Mouse (Mus musculus) splenic B cell, adult 2 months (primary cell): ENCODE data around the gene Cdk5.
"Not testable (repeated sequence)": the region's sequence is repeated elsewhere in the genome, so short reads cannot be mapped to it uniquely, and the experiment has no call there.

ENCODE experiments used
- DNase-seq: peaks from one replicate; pipeline ENCODE4 v3.0.0-alpha.2; 2011; ENCODE audit warnings: low read depth, low spot score
- H3K27me3 ChIP-seq: 2 replicates; pipeline ENCODE4 v1.6.1; 2012; ENCODE audit warnings: mild to moderate bottlenecking, low read length, moderate library complexity, mixed read lengths; ENCODE audit not compliant: control insufficient read depth, poor library complexity, insufficient read depth, severe bottlenecking
- H3K36me3 ChIP-seq: 2 replicates; pipeline ENCODE4 v1.6.1; 2012; ENCODE audit warnings: mild to moderate bottlenecking, low read length, moderate library complexity, mixed read lengths; ENCODE audit not compliant: control insufficient read depth, poor library complexity, insufficient read depth, severe bottlenecking

The Cdk5 gene

GRCm38 (mm10) chr5:24420381-24420780, 2.9 kb downstream of the Cdk5 start:
- Histone ChIP-seq H3K27me3 (no peaks in the 10 kb centered on the region), H3K36me3 (no peaks in the 10 kb centered on the region)
- no peak for DNase-seq

DNA sequence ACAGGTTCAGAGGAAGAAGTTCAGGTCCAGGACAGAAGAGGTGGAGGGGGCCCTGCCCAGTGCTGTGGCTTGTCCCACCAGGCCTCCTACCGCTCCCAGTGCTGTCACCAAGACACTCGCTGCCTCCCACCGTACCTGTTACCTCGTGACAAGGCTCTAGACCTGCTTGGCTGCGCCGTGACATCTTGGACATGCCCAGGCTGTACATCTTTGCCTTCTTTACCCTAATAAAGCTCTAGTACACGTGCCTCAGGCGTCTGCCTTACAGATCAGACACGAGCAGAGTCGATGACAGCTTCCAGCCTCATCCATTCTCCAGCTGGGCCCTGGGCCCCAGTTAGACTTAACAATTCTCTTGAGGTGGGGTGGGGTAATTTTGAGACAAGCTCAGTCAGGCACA, 5.7 kb downstream of the Cdk5 start:
- Histone ChIP-seq H3K27me3 (peaks cover 2% of the 10 kb centered on the region), H3K36me3 (no peaks in the 10 kb centered on the region)
- no peak for DNase-seq

- Histone ChIP-seq H3K36me3 (no peaks in the 10 kb centered on the region), H3K27me3 (peaks cover 2% of the 10 kb centered on the region)
- peak; percentile 85 for DNase-seq
These were observed 7.1 kb downstream of the Cdk5 start for GRCm38 (mm10) chr5:24416222-24416736.

DNA sequence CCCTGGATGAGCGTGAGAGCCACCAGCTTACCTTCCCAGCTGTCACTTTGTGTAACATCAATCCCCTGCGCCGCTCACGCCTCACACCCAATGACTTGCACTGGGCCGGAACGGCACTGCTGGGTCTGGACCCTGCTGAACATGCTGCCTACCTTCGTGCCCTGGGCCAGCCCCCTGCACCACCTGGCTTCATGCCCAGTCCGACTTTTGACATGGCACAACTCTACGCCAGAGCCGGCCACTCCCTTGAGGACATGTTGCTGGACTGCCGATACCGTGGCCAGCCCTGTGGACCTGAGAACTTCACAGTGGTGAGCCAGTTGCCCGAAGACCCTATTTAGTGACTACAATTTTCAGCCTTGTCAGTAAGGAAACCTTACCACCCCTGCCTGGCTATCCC, 9.4 kb downstream of the Cdk5 start:
- H3K36me3 ChIP-seq = no peaks in the 10 kb centered on the region
- no peak for DNase-seq
- peaks cover 2% of the 10 kb centered on the region for H3K27me3 ChIP-seq

GRCm38 (mm10) chr5:24413042-24413693, 10.2 kb downstream of the Cdk5 start, which contains the start of gene Asic3:
Asic3 (plus strand) TSS chr5:24413392.
- DNase-seq = no peak
- Histone ChIP-seq H3K27me3 (peaks cover 2% of the 10 kb centered on the region), H3K36me3 (no peaks in the 10 kb centered on the region)

- no peak for DNase-seq
- Histone ChIP-seq H3K27me3 (peaks cover 2% of the 10 kb centered on the region), H3K36me3 (no peaks in the 10 kb centered on the region)
These were observed 11.3 kb downstream of the Cdk5 start for GRCm38 (mm10) chr5:24412063-24412462.

GRCm38 (mm10) chr5:24409466-24409865, 13.9 kb downstream of the Cdk5 start:
- H3K36me3 ChIP-seq = no peaks in the 10 kb centered on the region
- no peaks in the 10 kb centered on the region for H3K27me3 ChIP-seq
- no peak for DNase-seq

GRCm38 (mm10) chr5:24408651-24409050, 14.7 kb downstream of the Cdk5 start:
- no peaks in the 10 kb centered on the region for H3K36me3 ChIP-seq
- DNase-seq = no peak

GRCm38 (mm10) chr5:24405389-24405876, 17.9 kb downstream of the Cdk5 start:
- no peaks in the 10 kb centered on the region for H3K27me3 ChIP-seq
- no peaks in the 10 kb centered on the region for H3K36me3 ChIP-seq
- no peak for DNase-seq

More at GRCm38 (mm10) chr5:24408651-24409050, 14.7 kb downstream of the Cdk5 start:
- H3K27me3 ChIP-seq = no peaks in the 10 kb centered on the region

DNA sequence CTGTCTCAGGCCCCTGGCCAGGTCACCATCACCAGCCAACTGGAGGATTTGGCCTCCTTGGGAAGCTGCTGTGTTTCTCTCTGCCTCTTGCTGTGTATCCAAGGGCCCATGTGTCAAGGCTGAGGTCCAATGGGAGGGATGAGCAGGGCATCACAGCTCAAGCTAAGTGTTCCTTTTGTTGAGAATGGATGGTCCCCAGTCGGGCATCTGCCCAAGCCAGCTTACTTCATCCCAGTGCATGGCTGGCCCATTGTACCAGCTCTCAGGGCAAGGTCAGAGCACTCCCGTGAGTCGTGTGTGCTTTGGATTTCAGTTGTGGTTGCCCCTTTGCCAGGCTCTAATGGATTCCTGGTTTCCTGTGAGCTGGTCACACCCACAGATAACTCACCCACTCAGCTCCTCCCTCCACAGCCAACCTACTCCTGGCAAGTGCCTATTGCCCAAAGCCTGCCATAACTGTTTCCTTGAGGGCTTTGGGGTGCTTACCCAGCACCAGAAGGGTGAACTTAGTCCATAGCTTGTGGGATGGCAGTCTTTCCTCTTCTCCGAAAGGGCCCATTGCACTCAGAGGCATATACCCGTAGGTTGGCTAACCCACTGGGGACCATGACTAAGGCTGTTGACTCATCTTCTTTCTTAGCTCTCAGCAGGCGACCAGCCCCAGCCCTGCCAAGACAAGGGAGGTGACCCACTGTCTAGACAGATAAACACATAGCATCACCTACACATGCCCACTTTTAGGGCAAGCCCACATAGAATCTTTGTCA, 18.6 kb downstream of the Cdk5 start:
- no peak for DNase-seq
- H3K36me3 ChIP-seq = no peaks in the 10 kb centered on the region

GRCm38 (mm10) chr5:24401969-24402368, 21.4 kb downstream of the Cdk5 start:
- DNase-seq = no peak

More for the DNA sequence above, 18.6 kb downstream of the Cdk5 start:
- H3K27me3 ChIP-seq = no peaks in the 10 kb centered on the region

DNA sequence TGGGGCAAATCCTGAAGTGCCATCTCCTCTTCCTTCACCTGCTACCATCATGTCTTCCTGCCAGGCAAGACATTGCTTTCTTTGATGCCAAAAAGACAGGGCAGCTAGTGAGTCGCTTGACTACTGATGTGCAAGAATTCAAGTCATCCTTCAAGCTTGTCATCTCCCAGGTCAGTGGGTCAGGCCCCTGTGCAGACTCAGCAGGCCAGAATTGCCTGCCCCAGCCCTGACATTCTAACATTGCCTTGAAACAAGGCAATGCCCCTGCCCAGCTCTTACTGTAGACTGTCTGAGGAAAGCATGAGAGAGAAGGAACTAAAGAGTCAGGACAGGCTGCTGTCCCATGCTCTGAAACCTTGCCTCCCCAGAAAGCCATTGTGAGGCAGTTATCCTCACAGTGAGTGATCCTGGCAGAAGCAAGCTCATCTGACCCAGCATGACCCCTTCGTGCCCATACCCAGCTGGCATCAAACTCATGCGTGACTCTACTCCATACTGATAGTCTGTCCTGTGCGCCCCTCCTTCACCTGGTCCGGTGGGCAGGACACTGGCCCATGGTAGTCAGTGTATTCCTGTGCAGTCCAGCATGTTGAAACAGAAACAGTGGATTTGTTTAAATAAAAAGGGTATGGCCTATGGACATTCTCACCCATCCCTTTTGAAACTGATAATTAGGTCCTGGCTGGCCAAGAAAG, 22.3 kb downstream of the Cdk5 start:
- DNase-seq = no peak
- Histone ChIP-seq H3K36me3 (no peaks in the 10 kb centered on the region), H3K27me3 (no peaks in the 10 kb centered on the region)

More at GRCm38 (mm10) chr5:24401969-24402368, 21.4 kb downstream of the Cdk5 start:
- Histone ChIP-seq H3K27me3 (no peaks in the 10 kb centered on the region), H3K36me3 (no peaks in the 10 kb centered on the region)

- no peaks in the 10 kb centered on the region for H3K27me3 ChIP-seq
- no peak for DNase-seq
- H3K36me3 ChIP-seq = no peaks in the 10 kb centered on the region
These were observed 23.0 kb downstream of the Cdk5 start for GRCm38 (mm10) chr5:24400362-24400761.

DNA sequence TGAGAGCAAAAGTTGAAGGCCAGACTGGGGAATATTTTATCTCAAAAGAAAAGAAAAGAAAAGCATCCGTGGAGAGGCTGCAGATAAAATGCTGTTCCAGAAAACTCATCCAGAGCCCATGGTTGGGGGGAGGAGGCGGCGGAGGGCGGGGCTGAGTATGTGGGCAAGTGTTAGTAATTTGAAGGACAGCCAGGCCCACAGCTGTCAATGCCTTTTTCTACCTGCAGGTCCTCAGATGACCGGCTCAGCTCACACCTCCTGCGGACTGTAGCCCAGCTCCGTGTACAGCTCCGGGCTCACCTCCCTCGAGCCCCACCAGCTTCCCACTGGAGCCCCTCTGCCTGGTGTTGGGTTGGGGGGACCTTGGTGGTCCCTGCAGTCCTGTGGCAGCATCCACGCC, 23.6 kb downstream of the Cdk5 start:
- no peak for DNase-seq
- no peaks in the 10 kb centered on the region for H3K36me3 ChIP-seq
- no peaks in the 10 kb centered on the region for H3K27me3 ChIP-seq

DNA sequence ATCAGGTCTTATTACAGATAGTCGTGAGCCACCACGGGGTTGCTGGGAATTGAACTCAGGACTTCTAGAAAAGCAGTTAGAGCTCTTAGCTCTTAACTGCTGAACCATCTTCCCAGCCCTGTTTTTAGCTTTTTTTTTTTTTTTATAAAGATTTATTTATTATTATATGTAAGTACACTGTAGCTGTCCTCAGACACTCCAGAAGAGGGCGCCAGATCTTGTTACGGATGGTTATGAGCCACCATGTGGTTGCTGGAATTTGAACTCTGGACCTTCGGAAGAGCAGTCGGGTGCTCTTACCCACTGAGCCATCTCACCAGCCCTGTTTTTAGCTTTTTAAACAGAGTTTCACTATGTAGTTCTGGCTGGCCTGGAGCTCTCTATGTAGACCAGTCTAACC, 27.1 kb downstream of the Cdk5 start:
- not testable (repeated sequence) for H3K36me3 ChIP-seq, H3K27me3 ChIP-seq, DNase-seq
